Mouse (Mus musculus) stomach, embryonic 15.5 days (tissue): ENCODE measurements around the gene Odf3l2. TPM values are rescaled to one million over a fixed set of nuclear protein-coding genes. Genes with fewer than 3 reads are reported as not detected.

Source experiments
- ATAC-seq: fragments of 200-750 bp; cut with Nextera tagmentation; 2 replicates; pipeline ENCODE4 v1.8.0; 2017; ENCODE audit warnings: low read depth, moderate number of reproducible peaks, moderate TSS enrichment; ENCODE audit not compliant: insufficient read depth, low FRiP score
- H3K27ac ChIP-seq: fragments of 300-500 bp; sonication (generic); 2 replicates; pipeline ENCODE4 v1.5.1; 2015; ENCODE audit warnings: mild to moderate bottlenecking, inconsistent platforms
- H3K27me3 ChIP-seq: fragments of 300-500 bp; sonication (generic); replicated peaks from 2 replicates; pipeline ENCODE4 v1.6.1; 2015; ENCODE audit warnings: inconsistent platforms
- H3K36me3 ChIP-seq: fragments of 300-500 bp; sonication (generic); 2 replicates; pipeline ENCODE4 v1.6.1; 2015; ENCODE audit warnings: inconsistent platforms
- H3K4me1 ChIP-seq: fragments of 300-500 bp; sonication (generic); 2 replicates; pipeline ENCODE4 v1.6.1; 2015; ENCODE audit warnings: inconsistent platforms
- H3K4me2 ChIP-seq: fragments of 300-500 bp; sonication (generic); 2 replicates; pipeline ENCODE4 v1.6.1; 2015; ENCODE audit warnings: mild to moderate bottlenecking, inconsistent platforms
- H3K4me3 ChIP-seq: fragments of 300-500 bp; sonication (generic); replicated peaks from 2 replicates; pipeline ENCODE4 v1.5.1; 2015; ENCODE audit warnings: inconsistent platforms
- H3K9ac ChIP-seq: fragments of 300-500 bp; sonication (generic); 2 replicates; pipeline ENCODE4 v1.6.1; 2015; ENCODE audit warnings: inconsistent platforms
- H3K9me3 ChIP-seq: fragments of 300-500 bp; sonication (generic); 2 replicates; pipeline ENCODE4 v1.6.1; 2016; ENCODE audit warnings: inconsistent platforms
- WGBS: fragments of 180-500 bp; shearing (Covaris S2); methylation state at CpG from one replicate; pipeline ENCODE4 v1.1.7; 2015; 5-methylcytosine and 5-hydroxymethylcytosine counted together
- polyA plus RNA-seq: library from polyadenylated mRNA; unstranded; fragments of >200 nt; fragmentation: Nextera tagmentation; extraction: Ambion mirVana; gene quantifications from 2 replicates; pipeline ENCODE4 v1.2.1, GENCODE M21; 2015

Odf3l2 gene
- polyA plus RNA-seq: not detected in 2 replicates

GRCm38 (mm10) chr10:79645711-79646110 lies at the start of gene Odf3l2:
Gene Odf3l2 (minus strand): TSS chr10:79645738.
- Histone ChIP-seq H3K9me3 (no peaks in the 10 kb centered on the region), H3K4me2 (no peak within 1 kb of the TSS), H3K4me3 (no peak within 1 kb of the TSS), H3K9ac (no peak within 1 kb of the TSS), H3K27ac (no peak within 1 kb of the TSS), H3K27me3 (no peaks in the 10 kb centered on the region), H3K36me3 (no peaks in the 10 kb centered on the region), H3K4me1 (no peaks in the 10 kb centered on the region)
- no peak for ATAC-seq
- WGBS: 71% methylated on average over 8 of the region's 8 CpGs

DNA sequence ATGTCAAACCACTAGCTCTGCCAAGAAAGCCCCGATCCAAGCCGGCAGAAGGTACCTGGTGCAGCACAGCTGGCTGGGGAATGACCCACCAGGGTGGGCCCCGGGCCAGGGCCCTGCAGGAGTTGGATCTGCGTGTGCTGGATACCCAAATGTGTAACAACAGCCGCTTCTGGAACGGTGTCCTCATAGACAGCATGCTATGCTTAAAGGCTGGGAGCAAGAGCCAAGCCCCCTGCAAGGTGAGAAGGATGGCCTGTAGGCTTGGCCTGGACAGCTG lies 48.8 kb upstream of the Odf3l2 start:
- peaks cover 30% of the 10 kb centered on the region for H3K4me1 ChIP-seq
- ATAC-seq: no peak
- H3K36me3 ChIP-seq: peaks cover 2% of the 10 kb centered on the region; the same call in 1 of the 2 replicates
- H3K4me2 ChIP-seq: no peak overlapping the region
- H3K9ac ChIP-seq: no peak overlapping the region
- no peaks in the 10 kb centered on the region for H3K27me3 ChIP-seq
- H3K9me3 ChIP-seq: no peaks in the 10 kb centered on the region
- no peak overlapping the region for H3K27ac ChIP-seq
- WGBS: 83% methylated on average over 6 of the region's 6 CpGs
- H3K4me3 ChIP-seq: no peak overlapping the region

GRCm38 (mm10) chr10:79693580-79694378 lies 48.2 kb upstream of the Odf3l2 start:
- H3K27me3 ChIP-seq: no peaks in the 10 kb centered on the region
- 64% methylated on average over 12 of the region's 12 CpGs for WGBS
- no peak overlapping the region for H3K4me2 ChIP-seq
- no peaks in the 10 kb centered on the region for H3K9me3 ChIP-seq
- no peak overlapping the region for H3K4me3 ChIP-seq
- H3K4me1 ChIP-seq: peaks cover 33% of the 10 kb centered on the region
- H3K36me3 ChIP-seq: peaks cover 8% of the 10 kb centered on the region
- no peak for ATAC-seq
- H3K9ac ChIP-seq: no peak overlapping the region
- H3K27ac ChIP-seq: no peak overlapping the region

DNA sequence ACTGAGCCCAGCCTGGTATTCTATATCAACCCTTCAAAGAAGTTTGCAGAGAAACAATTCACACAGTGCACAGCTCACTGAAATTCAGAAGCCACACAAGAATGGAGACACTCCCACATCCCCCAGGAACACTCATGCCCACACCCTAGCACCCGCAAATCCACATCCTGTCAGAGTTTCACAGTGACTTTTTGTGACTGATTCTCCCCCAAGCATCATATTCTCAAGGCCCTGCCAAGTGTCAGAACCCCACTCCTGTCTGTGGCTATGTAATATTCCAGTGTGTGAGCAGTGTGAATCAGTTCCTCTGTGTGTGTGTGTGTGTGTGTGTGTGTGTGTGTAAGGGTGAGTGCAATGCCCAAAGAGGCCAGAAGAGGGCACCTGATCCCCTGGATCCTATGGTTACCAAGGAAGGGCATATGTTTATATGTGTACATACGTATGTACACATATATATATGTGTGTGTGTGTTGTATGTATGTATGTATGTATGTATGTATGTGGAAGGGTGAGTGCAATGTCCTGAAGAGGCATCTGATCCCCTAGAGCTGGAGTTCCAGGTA lies 46.5 kb upstream of the Odf3l2 start:
- H3K27ac ChIP-seq: no peak overlapping the region
- no peak overlapping the region for H3K4me3 ChIP-seq
- H3K27me3 ChIP-seq: no peaks in the 10 kb centered on the region
- peaks cover 24% of the 10 kb centered on the region for H3K36me3 ChIP-seq
- peaks cover 23% of the 10 kb centered on the region for H3K4me1 ChIP-seq
- 90% methylated on average over 2 of the region's 2 CpGs for WGBS
- H3K4me2 ChIP-seq: no peak overlapping the region
- no peak for ATAC-seq
- H3K9me3 ChIP-seq: no peaks in the 10 kb centered on the region
- no peak overlapping the region for H3K9ac ChIP-seq

GRCm38 (mm10) chr10:79689178-79689577 lies 43.6 kb upstream of the Odf3l2 start:
- Histone ChIP-seq H3K27me3 (no peaks in the 10 kb centered on the region), H3K9ac (no peak overlapping the region), H3K4me1 (peaks cover 5% of the 10 kb centered on the region), H3K4me3 (no peak overlapping the region), H3K27ac (no peak overlapping the region), H3K9me3 (no peaks in the 10 kb centered on the region), H3K4me2 (no peak overlapping the region), H3K36me3 (peaks cover 47% of the 10 kb centered on the region)
- no peak for ATAC-seq
- WGBS: 93% methylated on average over 3 of the region's 3 CpGs

DNA sequence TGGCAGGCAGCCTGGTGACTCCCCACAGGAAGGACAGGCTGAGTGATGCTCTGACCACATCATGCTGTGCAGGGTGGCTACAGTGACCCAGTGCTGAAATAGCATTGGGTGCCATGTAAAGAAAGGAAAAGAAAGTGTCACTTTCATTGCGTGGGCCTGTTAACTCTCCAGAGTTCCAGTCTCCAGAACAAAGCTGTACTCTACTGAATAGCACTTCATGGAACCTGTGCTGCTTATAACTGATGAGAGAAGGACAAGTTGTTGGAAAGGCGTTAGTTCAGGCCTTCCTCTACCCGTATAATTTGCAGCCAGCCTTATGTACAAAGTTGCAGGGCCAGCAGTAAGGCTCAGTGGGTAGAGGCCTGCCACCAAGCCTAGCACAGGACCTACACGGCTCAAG lies 43.2 kb upstream of the Odf3l2 start, which contains the start of gene Gzmm:
TSS of gene Gzmm (plus strand) at position 301 of the 400 bp plus-strand sequence.
- peaks cover 47% of the 10 kb centered on the region for H3K36me3 ChIP-seq
- ATAC-seq: no peak
- WGBS: 70% methylated on average over 4 of the region's 4 CpGs

DNA sequence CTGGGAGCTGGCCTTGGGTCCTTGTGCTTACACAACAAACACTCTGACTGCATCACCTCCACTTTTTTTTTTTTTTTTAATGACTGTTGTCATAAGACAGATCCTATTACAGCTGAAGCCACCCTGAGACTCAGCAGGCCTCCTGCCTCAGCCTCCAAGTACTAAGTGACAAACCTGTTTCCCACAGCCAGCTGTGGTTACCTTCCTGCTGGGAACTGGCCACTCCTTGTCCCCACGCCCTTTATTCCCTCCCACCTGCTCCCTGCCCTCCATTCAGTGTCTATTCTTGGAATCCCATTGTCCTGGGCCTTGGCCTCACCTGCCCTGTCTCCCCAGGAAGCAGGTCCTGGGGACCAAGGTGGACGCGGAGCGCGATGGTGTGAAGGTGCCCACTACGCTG lies 42.0 kb upstream of the Odf3l2 start:
- H3K4me1 ChIP-seq: peaks cover 17% of the 10 kb centered on the region
- H3K27ac ChIP-seq: no peak overlapping the region
- H3K4me3 ChIP-seq: no peak overlapping the region
- no peak overlapping the region for H3K4me2 ChIP-seq
- no peak for ATAC-seq
- H3K36me3 ChIP-seq: peaks cover 47% of the 10 kb centered on the region
- H3K27me3 ChIP-seq: no peaks in the 10 kb centered on the region
- 95% methylated on average over 6 of the region's 6 CpGs for WGBS
- no peaks in the 10 kb centered on the region for H3K9me3 ChIP-seq
- no peak overlapping the region for H3K9ac ChIP-seq

More for the DNA sequence above, 43.2 kb upstream of the Odf3l2 start, which contains the start of gene Gzmm:
- Histone ChIP-seq H3K4me3 (no peak within 1 kb of the TSS), H3K4me2 (no peak within 1 kb of the TSS), H3K9me3 (no peaks in the 10 kb centered on the region), H3K4me1 (peaks cover 9% of the 10 kb centered on the region), H3K9ac (no peak within 1 kb of the TSS), H3K27ac (no peak within 1 kb of the TSS), H3K27me3 (no peaks in the 10 kb centered on the region)

- peaks cover 47% of the 10 kb centered on the region for H3K36me3 ChIP-seq
- no peaks in the 10 kb centered on the region for H3K27me3 ChIP-seq
- peaks cover 17% of the 10 kb centered on the region for H3K4me1 ChIP-seq
- no peak overlapping the region for H3K27ac ChIP-seq
- WGBS: 87% methylated on average over 1 of the region's 1 CpGs
- no peak overlapping the region for H3K4me2 ChIP-seq
- H3K9ac ChIP-seq: no peak overlapping the region
- no peaks in the 10 kb centered on the region for H3K9me3 ChIP-seq
- H3K4me3 ChIP-seq: no peak overlapping the region
- no peak for ATAC-seq
Observed at GRCm38 (mm10) chr10:79686691-79687090, 41.2 kb upstream of the Odf3l2 start.

- no peak overlapping the region for H3K9ac ChIP-seq
- H3K4me2 ChIP-seq: no peak overlapping the region
- peaks cover 47% of the 10 kb centered on the region for H3K36me3 ChIP-seq
- H3K27me3 ChIP-seq: no peaks in the 10 kb centered on the region
- no peak overlapping the region for H3K27ac ChIP-seq
- no peak overlapping the region for H3K4me3 ChIP-seq
- no peaks in the 10 kb centered on the region for H3K9me3 ChIP-seq
- 87% methylated on average over 2 of the region's 2 CpGs for whole genome bisulfite sequencing
- no peak for ATAC-seq
- peaks cover 18% of the 10 kb centered on the region for H3K4me1 ChIP-seq
Observed at GRCm38 (mm10) chr10:79686219-79686618, 40.7 kb upstream of the Odf3l2 start.

GRCm38 (mm10) chr10:79684770-79685600 lies 39.4 kb upstream of the Odf3l2 start:
- H3K4me2 ChIP-seq: no peak overlapping the region
- WGBS: 92% methylated on average over 25 of the region's 25 CpGs
- H3K9ac ChIP-seq: no peak overlapping the region
- no peak overlapping the region for H3K4me3 ChIP-seq
- H3K27me3 ChIP-seq: no peaks in the 10 kb centered on the region
- peaks cover 47% of the 10 kb centered on the region for H3K36me3 ChIP-seq
- no peaks in the 10 kb centered on the region for H3K9me3 ChIP-seq
- peaks cover 25% of the 10 kb centered on the region for H3K4me1 ChIP-seq
- H3K27ac ChIP-seq: no peak overlapping the region
- ATAC-seq: no peak

- H3K36me3 ChIP-seq: peaks cover 42% of the 10 kb centered on the region
- 0 out of 2 replicates have a peak overlapping the region, but pooled peaks have one; percentile 2 for H3K9ac ChIP-seq
- H3K27me3 ChIP-seq: no peaks in the 10 kb centered on the region
- no peak for ATAC-seq
- peak overlapping the region; percentile 82 for H3K4me3 ChIP-seq
- peak overlapping the region; percentile 88 for H3K4me2 ChIP-seq
- H3K9me3 ChIP-seq: no peaks in the 10 kb centered on the region
- peaks cover 22% of the 10 kb centered on the region for H3K4me1 ChIP-seq
- 78% methylated on average over 6 of the region's 6 CpGs for WGBS
- no peak overlapping the region for H3K27ac ChIP-seq
Observed at GRCm38 (mm10) chr10:79683726-79684640, 38.4 kb upstream of the Odf3l2 start.
